Mouse (Mus musculus): ENCODE results near the gene Trio. TPM values are rescaled to one million over a fixed set of nuclear protein-coding genes. Genes with fewer than 3 reads are reported as not detected.

Gene Trio
- 37.5 and 45.9 TPM in 2 replicates for polyA plus RNA-seq (2015; fragmentation: Nextera tagmentation; extraction: Ambion mirVana)

DNA sequence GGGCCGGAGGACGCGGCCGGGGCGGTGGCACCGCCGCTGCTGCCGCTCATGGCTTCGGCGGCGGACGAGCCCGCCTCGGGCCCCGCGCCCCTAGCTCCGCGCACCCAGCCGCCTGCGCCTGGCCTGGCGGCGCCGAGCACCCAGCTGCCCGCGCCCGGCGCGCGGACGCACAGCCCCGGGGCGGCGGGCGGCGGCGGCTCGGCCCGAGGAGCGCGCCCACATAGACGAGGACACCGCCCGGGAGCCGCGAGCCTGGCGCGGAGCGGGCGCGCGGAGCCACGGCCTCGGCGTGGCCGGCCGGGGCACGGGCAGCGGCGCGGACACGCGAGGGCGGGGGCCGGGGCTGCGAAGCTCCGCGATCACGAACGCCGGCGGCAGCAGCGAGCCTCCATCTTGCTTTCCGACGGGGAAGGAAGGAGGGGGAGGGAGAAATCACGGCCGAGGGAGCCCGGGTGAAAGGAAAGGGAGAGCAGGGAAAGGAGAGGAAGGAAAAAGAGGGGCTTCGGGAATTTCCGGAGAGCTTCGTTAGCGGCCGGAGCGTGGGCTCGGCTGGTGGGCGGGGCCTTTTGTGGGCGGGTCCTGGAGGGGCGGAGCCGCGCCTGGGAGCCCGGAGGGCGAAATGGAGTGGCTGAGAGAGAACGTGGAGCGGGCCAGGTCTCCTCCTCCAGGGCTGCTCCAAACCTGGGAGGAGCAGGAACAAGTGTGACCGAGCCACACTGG lies at the start of gene Trio:
Gene Trio (minus strand): TSS at position 402 of the 720 bp plus-strand sequence.
- peak; percentile 95 for ATAC-seq
- Histone ChIP-seq H3K4me2 (ENCODE audit: low read length) (peak within 1 kb of the TSS; percentile 65), H3K4me1 (ENCODE audit: control insufficient read depth, insufficient read depth, low read length) (peaks cover 31% of the 10 kb centered on the region), H3K4me3 (ENCODE audit: low read depth, low read length) (peak within 1 kb of the TSS; percentile 69), H3K9ac (ENCODE audit: low read depth, low read length) (peak within 1 kb of the TSS; percentile 89), H3K27me3 (ENCODE audit: control insufficient read depth, insufficient read depth, low read depth, low read length) (no peaks in the 10 kb centered on the region), H3K27ac (ENCODE audit: low read length) (peak within 1 kb of the TSS; percentile 99), H3K9me3 (replicated peaks; ENCODE audit: control insufficient read depth, low read length, poor library complexity, severe bottlenecking) (no peaks in the 10 kb centered on the region), H3K36me3 (ENCODE audit: control insufficient read depth, insufficient read depth, low read length) (no peaks in the 10 kb centered on the region)
- WGBS, result under 1% methylated on average over 74 of the region's 94 CpGs

GRCm38 (mm10) chr15:28074416-28074970 lies 48.8 kb upstream of the Trio start:
- ATAC-seq, result no peak
- no peak overlapping the region for H3K4me3 ChIP-seq (ENCODE audit: low read depth, low read length)

DNA sequence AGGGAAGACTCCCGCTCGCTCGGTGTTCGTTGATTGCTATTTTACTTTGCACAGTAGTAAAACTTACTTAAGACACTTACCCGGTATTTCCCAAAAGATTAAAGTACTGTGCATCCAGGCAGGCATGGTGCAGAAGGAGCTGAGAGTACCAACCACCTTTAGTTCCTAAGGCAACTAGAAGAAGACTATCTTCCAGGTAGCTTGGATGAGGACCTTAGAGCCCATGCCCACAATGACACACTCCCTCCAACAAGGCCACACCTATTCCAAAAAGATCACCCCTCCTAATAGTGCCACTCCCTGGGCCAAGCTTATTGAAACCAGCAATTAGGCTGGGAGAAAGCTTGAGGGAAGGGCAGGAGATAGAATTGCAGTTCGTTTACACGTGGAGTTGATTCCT lies 46.0 kb upstream of the Trio start:
- Histone ChIP-seq H3K27me3 (ENCODE audit: control insufficient read depth, insufficient read depth, low read depth, low read length) (no peaks in the 10 kb centered on the region), H3K36me3 (ENCODE audit: control insufficient read depth, insufficient read depth, low read length) (no peaks in the 10 kb centered on the region), H3K4me3 (ENCODE audit: low read depth, low read length) (no peak overlapping the region), H3K27ac (ENCODE audit: low read length) (no peak overlapping the region), H3K9me3 (replicated peaks; ENCODE audit: control insufficient read depth, low read length, poor library complexity, severe bottlenecking) (no peaks in the 10 kb centered on the region), H3K4me1 (ENCODE audit: control insufficient read depth, insufficient read depth, low read length) (no peaks in the 10 kb centered on the region), H3K9ac (ENCODE audit: low read depth, low read length) (no peak overlapping the region), H3K4me2 (ENCODE audit: low read length) (no peak overlapping the region)
- 41% methylated on average over 7 of the region's 7 CpGs for WGBS
- ATAC-seq, result no peak

More at GRCm38 (mm10) chr15:28074416-28074970, 48.8 kb upstream of the Trio start:
- Histone ChIP-seq H3K4me1 (ENCODE audit: control insufficient read depth, insufficient read depth, low read length) (no peaks in the 10 kb centered on the region), H3K9me3 (replicated peaks; ENCODE audit: control insufficient read depth, low read length, poor library complexity, severe bottlenecking) (no peaks in the 10 kb centered on the region), H3K4me2 (ENCODE audit: low read length) (no peak overlapping the region), H3K9ac (ENCODE audit: low read depth, low read length) (no peak overlapping the region), H3K27ac (ENCODE audit: low read length) (no peak overlapping the region), H3K27me3 (ENCODE audit: control insufficient read depth, insufficient read depth, low read depth, low read length) (no peaks in the 10 kb centered on the region), H3K36me3 (ENCODE audit: control insufficient read depth, insufficient read depth, low read length) (no peaks in the 10 kb centered on the region)
- 94% methylated on average over 4 of the region's 4 CpGs for WGBS

DNA sequence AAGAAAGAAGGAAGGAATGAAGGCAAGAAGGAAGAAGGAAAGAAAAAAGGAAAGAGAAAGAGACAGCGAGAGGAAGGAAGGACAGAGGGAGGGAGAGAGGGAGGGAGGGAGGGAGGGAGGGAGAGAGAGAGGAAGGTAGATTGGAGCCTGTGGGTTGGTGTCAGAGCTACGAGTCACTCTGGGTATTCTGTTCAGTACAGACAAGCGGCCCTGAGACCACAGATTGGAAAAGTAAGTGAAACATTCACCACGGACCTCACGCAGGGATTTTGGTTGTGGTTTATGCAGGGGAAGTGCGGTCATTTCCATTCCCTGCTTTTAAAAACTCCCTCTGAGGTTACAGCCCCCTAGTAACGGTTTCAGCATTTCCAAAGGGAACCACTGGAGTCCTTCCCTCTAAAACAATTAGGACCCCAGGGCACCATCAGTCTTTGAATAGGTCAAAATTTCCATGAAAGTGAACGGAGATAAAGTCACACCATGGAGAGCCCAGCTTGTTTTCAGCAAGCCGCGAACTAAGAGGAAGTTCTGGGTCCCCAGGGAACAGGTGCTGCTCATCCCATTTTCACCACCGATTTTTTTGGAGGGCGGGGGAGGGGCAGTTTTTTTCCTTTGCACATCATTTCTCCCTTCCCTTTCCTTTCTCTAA lies 45.2 kb upstream of the Trio start:
- H3K4me2 ChIP-seq (ENCODE audit: low read length), result peak overlapping the region; percentile 31
- H3K4me3 ChIP-seq (ENCODE audit: low read depth, low read length), result no peak overlapping the region; the same call in 1 of the 2 replicates
- WGBS, result 2% methylated on average over 12 of the region's 12 CpGs
- H3K9me3 ChIP-seq (replicated peaks; ENCODE audit: control insufficient read depth, low read length, poor library complexity, severe bottlenecking), result no peaks in the 10 kb centered on the region
- no peak for ATAC-seq
- H3K27me3 ChIP-seq (ENCODE audit: control insufficient read depth, insufficient read depth, low read depth, low read length), result no peaks in the 10 kb centered on the region
- no peak overlapping the region for H3K9ac ChIP-seq (ENCODE audit: low read depth, low read length)
- no peak overlapping the region for H3K27ac ChIP-seq (ENCODE audit: low read length)
- H3K36me3 ChIP-seq (ENCODE audit: control insufficient read depth, insufficient read depth, low read length), result no peaks in the 10 kb centered on the region
- no peaks in the 10 kb centered on the region for H3K4me1 ChIP-seq (ENCODE audit: control insufficient read depth, insufficient read depth, low read length)

GRCm38 (mm10) chr15:28070221-28070620 lies 44.6 kb upstream of the Trio start:
- ATAC-seq, result no peak
- Histone ChIP-seq H3K36me3 (ENCODE audit: control insufficient read depth, insufficient read depth, low read length) (no peaks in the 10 kb centered on the region), H3K4me3 (ENCODE audit: low read depth, low read length) (no peak overlapping the region), H3K9me3 (replicated peaks; ENCODE audit: control insufficient read depth, low read length, poor library complexity, severe bottlenecking) (no peaks in the 10 kb centered on the region), H3K9ac (ENCODE audit: low read depth, low read length) (no peak overlapping the region), H3K27me3 (ENCODE audit: control insufficient read depth, insufficient read depth, low read depth, low read length) (no peaks in the 10 kb centered on the region), H3K4me2 (ENCODE audit: low read length) (no peak overlapping the region), H3K4me1 (ENCODE audit: control insufficient read depth, insufficient read depth, low read length) (no peaks in the 10 kb centered on the region), H3K27ac (ENCODE audit: low read length) (no peak overlapping the region)
- WGBS, result 65% methylated on average over 5 of the region's 5 CpGs

DNA sequence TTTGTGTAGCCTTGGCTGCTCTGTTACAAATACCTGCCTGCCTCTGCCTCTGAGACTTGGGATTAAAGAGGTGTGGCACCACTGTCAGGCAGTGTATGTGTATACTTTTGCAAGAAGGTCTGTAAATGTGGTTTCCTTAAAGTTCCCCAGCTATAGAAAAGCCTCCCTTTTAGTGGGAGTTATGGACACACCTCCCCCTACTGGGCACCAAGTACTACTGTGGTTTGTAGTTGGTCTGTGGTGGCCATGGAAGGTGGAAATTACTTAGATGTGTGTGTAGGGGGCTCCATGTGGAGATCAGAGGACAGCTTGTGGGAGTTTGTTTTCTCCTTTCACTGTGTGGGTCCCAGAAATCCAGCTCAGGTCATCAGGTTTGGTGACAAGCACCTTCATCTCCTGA lies 41.7 kb upstream of the Trio start:
- Histone ChIP-seq H3K9me3 (replicated peaks; ENCODE audit: control insufficient read depth, low read length, poor library complexity, severe bottlenecking) (no peaks in the 10 kb centered on the region), H3K9ac (ENCODE audit: low read depth, low read length) (no peak overlapping the region), H3K4me2 (ENCODE audit: low read length) (no peak overlapping the region), H3K27me3 (ENCODE audit: control insufficient read depth, insufficient read depth, low read depth, low read length) (no peaks in the 10 kb centered on the region), H3K4me1 (ENCODE audit: control insufficient read depth, insufficient read depth, low read length) (no peaks in the 10 kb centered on the region), H3K27ac (ENCODE audit: low read length) (no peak overlapping the region), H3K4me3 (ENCODE audit: low read depth, low read length) (no peak overlapping the region), H3K36me3 (ENCODE audit: control insufficient read depth, insufficient read depth, low read length) (no peaks in the 10 kb centered on the region)
- ATAC-seq, result no peak

DNA sequence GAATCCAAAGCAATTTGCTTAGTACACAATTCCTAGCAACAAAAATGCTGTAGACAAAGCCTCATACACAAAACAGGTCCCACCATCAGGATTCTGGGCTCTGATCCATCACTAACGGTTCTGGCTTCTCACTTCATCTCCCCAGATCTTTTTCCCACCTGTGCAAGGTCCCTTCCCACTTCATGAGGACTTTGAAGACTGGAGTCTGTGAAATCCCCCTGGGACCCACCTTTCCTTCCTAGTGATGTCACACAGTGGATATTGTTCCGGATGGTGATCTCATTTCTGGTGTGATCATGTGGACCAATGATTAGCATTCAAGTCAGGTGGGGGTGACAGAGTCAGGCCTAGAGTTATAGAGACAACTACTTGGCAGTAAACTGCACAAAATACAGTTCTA lies 40.8 kb upstream of the Trio start:
- Histone ChIP-seq H3K36me3 (ENCODE audit: control insufficient read depth, insufficient read depth, low read length) (no peaks in the 10 kb centered on the region), H3K4me3 (ENCODE audit: low read depth, low read length) (no peak overlapping the region), H3K9me3 (replicated peaks; ENCODE audit: control insufficient read depth, low read length, poor library complexity, severe bottlenecking) (no peaks in the 10 kb centered on the region), H3K27me3 (ENCODE audit: control insufficient read depth, insufficient read depth, low read depth, low read length) (no peaks in the 10 kb centered on the region), H3K27ac (ENCODE audit: low read length) (no peak overlapping the region), H3K9ac (ENCODE audit: low read depth, low read length) (no peak overlapping the region), H3K4me1 (ENCODE audit: control insufficient read depth, insufficient read depth, low read length) (no peaks in the 10 kb centered on the region), H3K4me2 (ENCODE audit: low read length) (no peak overlapping the region)
- 86% methylated on average over 2 of the region's 2 CpGs for WGBS
- ATAC-seq, result no peak

DNA sequence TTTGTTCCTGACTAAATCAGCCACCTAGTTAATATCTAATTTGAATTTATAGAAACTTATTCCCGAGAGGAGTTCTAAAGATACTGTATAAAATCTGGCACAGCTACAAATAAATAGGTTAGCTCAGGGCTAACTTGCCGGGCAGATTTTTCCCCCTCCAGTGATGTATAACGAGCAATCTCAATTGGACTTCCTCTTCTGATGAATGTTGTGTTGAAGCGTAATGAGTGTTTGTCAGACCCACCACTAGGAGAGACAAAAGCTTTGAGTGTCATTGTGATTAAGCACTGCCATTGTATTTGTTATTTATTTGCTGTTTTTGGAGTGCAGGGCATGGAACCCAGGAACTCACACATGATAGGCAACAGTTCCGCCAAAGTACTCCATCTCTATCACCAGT lies 39.9 kb upstream of the Trio start:
- Histone ChIP-seq H3K27me3 (ENCODE audit: control insufficient read depth, insufficient read depth, low read depth, low read length) (no peaks in the 10 kb centered on the region), H3K4me1 (ENCODE audit: control insufficient read depth, insufficient read depth, low read length) (no peaks in the 10 kb centered on the region), H3K9ac (ENCODE audit: low read depth, low read length) (no peak overlapping the region), H3K9me3 (replicated peaks; ENCODE audit: control insufficient read depth, low read length, poor library complexity, severe bottlenecking) (no peaks in the 10 kb centered on the region), H3K27ac (ENCODE audit: low read length) (no peak overlapping the region), H3K4me3 (ENCODE audit: low read depth, low read length) (no peak overlapping the region), H3K4me2 (ENCODE audit: low read length) (no peak overlapping the region), H3K36me3 (ENCODE audit: control insufficient read depth, insufficient read depth, low read length) (no peaks in the 10 kb centered on the region)
- no peak for ATAC-seq
- WGBS, result 72% methylated on average over 5 of the region's 5 CpGs

GRCm38 (mm10) chr15:28064733-28065088 lies 39.1 kb upstream of the Trio start:
- no peak overlapping the region for H3K27ac ChIP-seq (ENCODE audit: low read length)
- no peaks in the 10 kb centered on the region for H3K4me1 ChIP-seq (ENCODE audit: control insufficient read depth, insufficient read depth, low read length)
- no peak overlapping the region for H3K4me2 ChIP-seq (ENCODE audit: low read length)
- no peaks in the 10 kb centered on the region for H3K9me3 ChIP-seq (replicated peaks; ENCODE audit: control insufficient read depth, low read length, poor library complexity, severe bottlenecking)
- H3K9ac ChIP-seq (ENCODE audit: low read depth, low read length), result no peak overlapping the region
- H3K4me3 ChIP-seq (ENCODE audit: low read depth, low read length), result no peak overlapping the region
- no peaks in the 10 kb centered on the region for H3K36me3 ChIP-seq (ENCODE audit: control insufficient read depth, insufficient read depth, low read length)
- ATAC-seq, result no peak
- WGBS, result 11% methylated on average over 1 of the region's 1 CpGs
- no peaks in the 10 kb centered on the region for H3K27me3 ChIP-seq (ENCODE audit: control insufficient read depth, insufficient read depth, low read depth, low read length)
